Comparison of ENCODE assay signal across 16 mouse cellular contexts in genomic region chr2:13044555-13044954, GRCm38 (mm10). TPM values are rescaled to one million over a fixed set of nuclear protein-coding genes. Genes with fewer than 3 reads are reported as not detected.
"Had no signal": no experiment of that assay in that cellular context is flagged by ENCODE, and none has a peak within 500 bp of the region (broad histone marks: within the 10 kb centered on the region; RNA-seq: fewer than 3 reads in every experiment).

No protein-coding gene starts in this region.

- DNase-seq: kidney, adult 11 months; kidney, adult 9 months; kidney, postnatal 36 days; layer of hippocampus, adult 9-11 months; layer of hippocampus, postnatal 36 days; retina, postnatal 1 day; right cerebral cortex, postnatal 4 days; spleen, adult 18-20 months; thymus, postnatal 4 days had no signal

- H3K4me1 ChIP-seq: limb, embryonic 12.5 days; lung, embryonic 15.5 days; midbrain, embryonic 10.5 days; neural tube, embryonic 13.5 days had no signal

- H3K36me3 ChIP-seq: limb, embryonic 12.5 days; lung, embryonic 15.5 days; midbrain, embryonic 10.5 days; neural tube, embryonic 13.5 days had no signal

- ATAC-seq: midbrain, embryonic 16.5 days had no signal

- H3K9me3 ChIP-seq: limb, embryonic 12.5 days; lung, embryonic 15.5 days; midbrain, embryonic 10.5 days; neural tube, embryonic 13.5 days had no signal

- H3K4me2 ChIP-seq: limb, embryonic 12.5 days; lung, embryonic 15.5 days; neural tube, embryonic 13.5 days had no signal

- H3K27me3 ChIP-seq: limb, embryonic 12.5 days; lung, embryonic 15.5 days; neural tube, embryonic 13.5 days had no signal

- H3K9ac ChIP-seq: limb, embryonic 12.5 days; lung, embryonic 15.5 days; neural tube, embryonic 13.5 days had no signal

- H3K4me3 ChIP-seq: limb, embryonic 12.5 days; lung, embryonic 15.5 days; midbrain, embryonic 10.5 days; neural tube, embryonic 13.5 days had no signal

- H3K27ac ChIP-seq: kidney, postnatal 0 days; limb, embryonic 12.5 days; lung, embryonic 15.5 days; midbrain, embryonic 10.5 days; neural tube, embryonic 13.5 days had no signal

RNA-seq across cellular contexts. Expression of gene C1ql3, which starts 32.9 kb away (rescaled TPM):
- polyA plus RNA-seq: liver, adult 2 months had no signal
